Mouse (Mus musculus): ENCODE data around the gene Gls2. TPM values are rescaled to one million over a fixed set of nuclear protein-coding genes. Genes with fewer than 3 reads are reported as not detected.

Gls2 gene
- polyA plus RNA-seq, 1 experiment from 2014 or later: 1.7 TPM

GRCm38 (mm10) chr10:128231146-128231545 is 36.9 kb downstream of the Gls2 start:
- no peak for ATAC-seq (replicated peaks; ENCODE audit: low FRiP score, low TSS enrichment, low read depth)
- no peaks in the 10 kb centered on the region for H3K9me3 ChIP-seq (ENCODE audit: control insufficient read depth, low read length)
- H3K27me3 ChIP-seq (replicated peaks; ENCODE audit: control insufficient read depth, insufficient read depth, low read length): no peaks in the 10 kb centered on the region
- 9% methylated on average over 5 of the region's 5 CpGs for WGBS
- peak overlapping the region; percentile 62 for H3K9ac ChIP-seq (ENCODE audit: low read length)
- H3K4me3 ChIP-seq (ENCODE audit: low read depth, low read length): peak overlapping the region; percentile 58
- peak overlapping the region; percentile 93; the same call in 1 of the 2 replicates for H3K27ac ChIP-seq (ENCODE audit: low read depth)
- DNase-seq (ENCODE audit: low spot score): no peak
- H3K4me2 ChIP-seq (ENCODE audit: low read length): peak overlapping the region; percentile 70
- 0 out of 2 replicates have a peak, but pooled peaks cover 11% of the 10 kb centered on the region for H3K36me3 ChIP-seq (ENCODE audit: control insufficient read depth, insufficient read depth, low read length)
- peaks cover 8% of the 10 kb centered on the region for H3K4me1 ChIP-seq (replicated peaks; ENCODE audit: control insufficient read depth, insufficient read depth, low read length)

- peak within 1 kb of the TSS; percentile 58 for H3K4me3 ChIP-seq (ENCODE audit: low read depth, low read length)
- DNase-seq (ENCODE audit: low spot score): peak; percentile 97
- H3K27ac ChIP-seq (ENCODE audit: low read depth): peak within 1 kb of the TSS; percentile 93
- H3K9ac ChIP-seq (ENCODE audit: low read length): peak within 1 kb of the TSS; percentile 62
- under 1% methylated on average over 58 of the region's 58 CpGs for WGBS
- H3K36me3 ChIP-seq (ENCODE audit: control insufficient read depth, insufficient read depth, low read length): 0 out of 2 replicates have a peak, but pooled peaks cover 11% of the 10 kb centered on the region
- H3K9me3 ChIP-seq (ENCODE audit: control insufficient read depth, low read length): no peaks in the 10 kb centered on the region
- H3K4me2 ChIP-seq (ENCODE audit: low read length): peak within 1 kb of the TSS; percentile 70
- peaks cover 8% of the 10 kb centered on the region for H3K4me1 ChIP-seq (replicated peaks; ENCODE audit: control insufficient read depth, insufficient read depth, low read length)
- peak; percentile 91 for ATAC-seq (replicated peaks; ENCODE audit: low FRiP score, low TSS enrichment, low read depth)
- no peaks in the 10 kb centered on the region for H3K27me3 ChIP-seq (replicated peaks; ENCODE audit: control insufficient read depth, insufficient read depth, low read length)
Observed at GRCm38 (mm10) chr10:128231697-128232419, 37.6 kb downstream of the Gls2 start, which contains the start of gene Timeless. Gene Timeless (plus strand): TSS chr10:128232065.

GRCm38 (mm10) chr10:128232420-128232985 is 38.2 kb downstream of the Gls2 start:
- DNase-seq (ENCODE audit: low spot score) (no peak), ATAC-seq (replicated peaks; ENCODE audit: low FRiP score, low TSS enrichment, low read depth) (peak; percentile 45; the same call in 1 of the 2 replicates)
- H3K9ac ChIP-seq (ENCODE audit: low read length): peak overlapping the region; percentile 62
- no peaks in the 10 kb centered on the region for H3K9me3 ChIP-seq (ENCODE audit: control insufficient read depth, low read length)
- H3K4me2 ChIP-seq (ENCODE audit: low read length): peak overlapping the region; percentile 70
- H3K36me3 ChIP-seq (ENCODE audit: control insufficient read depth, insufficient read depth, low read length): 0 out of 2 replicates have a peak, but pooled peaks cover 11% of the 10 kb centered on the region
- peak overlapping the region; percentile 58 for H3K4me3 ChIP-seq (ENCODE audit: low read depth, low read length)
- H3K4me1 ChIP-seq (replicated peaks; ENCODE audit: control insufficient read depth, insufficient read depth, low read length): peaks cover 8% of the 10 kb centered on the region
- peak overlapping the region; percentile 93 for H3K27ac ChIP-seq (ENCODE audit: low read depth)
- H3K27me3 ChIP-seq (replicated peaks; ENCODE audit: control insufficient read depth, insufficient read depth, low read length): no peaks in the 10 kb centered on the region
- WGBS: under 1% methylated on average over 14 of the region's 14 CpGs

- Histone ChIP-seq H3K27me3 (replicated peaks; ENCODE audit: control insufficient read depth, insufficient read depth, low read length) (no peaks in the 10 kb centered on the region), H3K4me3 (ENCODE audit: low read depth, low read length) (no peak overlapping the region), H3K36me3 (ENCODE audit: control insufficient read depth, insufficient read depth, low read length) (peaks cover 29% of the 10 kb centered on the region), H3K4me2 (ENCODE audit: low read length) (no peak overlapping the region), H3K4me1 (replicated peaks; ENCODE audit: control insufficient read depth, insufficient read depth, low read length) (peaks cover under 1% of the 10 kb centered on the region), H3K9ac (ENCODE audit: low read length) (no peak overlapping the region), H3K27ac (ENCODE audit: low read depth) (no peak overlapping the region), H3K9me3 (ENCODE audit: control insufficient read depth, low read length) (no peaks in the 10 kb centered on the region)
- DNase-seq (ENCODE audit: low spot score) (no peak), ATAC-seq (replicated peaks; ENCODE audit: low FRiP score, low TSS enrichment, low read depth) (no peak)
- WGBS: 66% methylated on average over 4 of the region's 4 CpGs
Observed at GRCm38 (mm10) chr10:128236321-128236720, 42.1 kb downstream of the Gls2 start.

- Histone ChIP-seq H3K36me3 (ENCODE audit: control insufficient read depth, insufficient read depth, low read length) (peaks cover 44% of the 10 kb centered on the region), H3K27ac (ENCODE audit: low read depth) (no peak overlapping the region), H3K9ac (ENCODE audit: low read length) (no peak overlapping the region), H3K27me3 (replicated peaks; ENCODE audit: control insufficient read depth, insufficient read depth, low read length) (no peaks in the 10 kb centered on the region), H3K4me3 (ENCODE audit: low read depth, low read length) (no peak overlapping the region), H3K4me1 (replicated peaks; ENCODE audit: control insufficient read depth, insufficient read depth, low read length) (no peaks in the 10 kb centered on the region; the same call in 1 of the 2 replicates), H3K4me2 (ENCODE audit: low read length) (no peak overlapping the region), H3K9me3 (ENCODE audit: control insufficient read depth, low read length) (no peaks in the 10 kb centered on the region)
- ATAC-seq (replicated peaks; ENCODE audit: low FRiP score, low TSS enrichment, low read depth): no peak
- 83% methylated on average over 15 of the region's 15 CpGs for WGBS
- DNase-seq (ENCODE audit: low spot score): no peak
Observed at GRCm38 (mm10) chr10:128237807-128238480, 43.7 kb downstream of the Gls2 start.

- Histone ChIP-seq H3K9me3 (ENCODE audit: control insufficient read depth, low read length) (no peaks in the 10 kb centered on the region), H3K9ac (ENCODE audit: low read length) (no peak overlapping the region), H3K27ac (ENCODE audit: low read depth) (no peak overlapping the region), H3K4me2 (ENCODE audit: low read length) (no peak overlapping the region), H3K27me3 (replicated peaks; ENCODE audit: control insufficient read depth, insufficient read depth, low read length) (no peaks in the 10 kb centered on the region), H3K36me3 (ENCODE audit: control insufficient read depth, insufficient read depth, low read length) (peaks cover 53% of the 10 kb centered on the region), H3K4me1 (replicated peaks; ENCODE audit: control insufficient read depth, insufficient read depth, low read length) (no peaks in the 10 kb centered on the region), H3K4me3 (ENCODE audit: low read depth, low read length) (no peak overlapping the region)
- ATAC-seq (replicated peaks; ENCODE audit: low FRiP score, low TSS enrichment, low read depth): no peak
- DNase-seq (ENCODE audit: low spot score): no peak
- 93% methylated on average over 4 of the region's 4 CpGs for WGBS
Observed at GRCm38 (mm10) chr10:128239140-128239539, 44.9 kb downstream of the Gls2 start.

- 83% methylated on average over 18 of the region's 18 CpGs for WGBS
Observed at GRCm38 (mm10) chr10:128240131-128240530, 45.9 kb downstream of the Gls2 start.

GRCm38 (mm10) chr10:128243252-128243651 is 49.0 kb downstream of the Gls2 start:
- Histone ChIP-seq H3K27me3 (replicated peaks; ENCODE audit: control insufficient read depth, insufficient read depth, low read length) (no peaks in the 10 kb centered on the region), H3K9me3 (ENCODE audit: control insufficient read depth, low read length) (no peaks in the 10 kb centered on the region), H3K4me2 (ENCODE audit: low read length) (no peak overlapping the region), H3K4me3 (ENCODE audit: low read depth, low read length) (no peak overlapping the region), H3K36me3 (ENCODE audit: control insufficient read depth, insufficient read depth, low read length) (peaks cover 86% of the 10 kb centered on the region), H3K4me1 (replicated peaks; ENCODE audit: control insufficient read depth, insufficient read depth, low read length) (no peaks in the 10 kb centered on the region), H3K27ac (ENCODE audit: low read depth) (no peak overlapping the region), H3K9ac (ENCODE audit: low read length) (no peak overlapping the region)
- ATAC-seq (replicated peaks; ENCODE audit: low FRiP score, low TSS enrichment, low read depth) (no peak), DNase-seq (ENCODE audit: low spot score) (no peak)
- 97% methylated on average over 8 of the region's 8 CpGs for WGBS

More at GRCm38 (mm10) chr10:128240131-128240530, 45.9 kb downstream of the Gls2 start:
- H3K9ac ChIP-seq (ENCODE audit: low read length): no peak overlapping the region
- H3K4me3 ChIP-seq (ENCODE audit: low read depth, low read length): no peak overlapping the region
- no peak overlapping the region for H3K27ac ChIP-seq (ENCODE audit: low read depth)
- H3K4me2 ChIP-seq (ENCODE audit: low read length): no peak overlapping the region
- H3K9me3 ChIP-seq (ENCODE audit: control insufficient read depth, low read length): no peaks in the 10 kb centered on the region
- H3K27me3 ChIP-seq (replicated peaks; ENCODE audit: control insufficient read depth, insufficient read depth, low read length): no peaks in the 10 kb centered on the region
- H3K4me1 ChIP-seq (replicated peaks; ENCODE audit: control insufficient read depth, insufficient read depth, low read length): no peaks in the 10 kb centered on the region
- ATAC-seq (replicated peaks; ENCODE audit: low FRiP score, low TSS enrichment, low read depth) (no peak), DNase-seq (ENCODE audit: low spot score) (no peak)
- peaks cover 55% of the 10 kb centered on the region for H3K36me3 ChIP-seq (ENCODE audit: control insufficient read depth, insufficient read depth, low read length)
